Mouse (Mus musculus) intestine, embryonic 14.5 days (tissue): ENCODE data around the gene Dap3. TPM values are rescaled to one million over a fixed set of nuclear protein-coding genes. Genes with fewer than 3 reads are reported as not detected.
"Not testable (repeated sequence)": the region's sequence is repeated elsewhere in the genome, so short reads cannot be mapped to it uniquely, and the experiment has no call there.

Experiments
- ATAC-seq: fragments of 200-750 bp; cut with Nextera tagmentation; replicated peaks from 2 replicates; pipeline ENCODE4 v1.8.0; 2017; ENCODE audit warnings: low read depth, moderate number of reproducible peaks, moderate TSS enrichment, moderate library complexity; ENCODE audit not compliant: low FRiP score, low TSS enrichment
- DNase-seq: peaks from one replicate; pipeline ENCODE4 v3.0.0-alpha.2; 2018; ENCODE audit warnings: low spot score
- H3K27ac ChIP-seq: fragments of 300-500 bp; sonication (generic); 2 replicates; pipeline ENCODE4 v1.5.1; 2014; ENCODE audit warnings: low read depth, mild to moderate bottlenecking, control low read depth
- H3K27me3 ChIP-seq: fragments of 300-500 bp; sonication (generic); replicated peaks from 2 replicates; pipeline ENCODE4 v1.6.1; 2014; ENCODE audit warnings: low read length, control low read depth; ENCODE audit not compliant: control insufficient read depth, insufficient read depth
- H3K36me3 ChIP-seq: fragments of 300-500 bp; sonication (generic); 2 replicates; pipeline ENCODE4 v1.6.1; 2014; ENCODE audit warnings: low read length, control low read depth; ENCODE audit not compliant: control insufficient read depth, insufficient read depth
- H3K4me1 ChIP-seq: fragments of 300-500 bp; sonication (generic); replicated peaks from 2 replicates; pipeline ENCODE4 v1.6.1; 2014; ENCODE audit warnings: low read length, control low read depth, mixed read lengths; ENCODE audit not compliant: control insufficient read depth, insufficient read depth
- H3K4me2 ChIP-seq: fragments of 300-500 bp; sonication (generic); 2 replicates; pipeline ENCODE4 v1.6.1; 2014; ENCODE audit warnings: low read length
- H3K4me3 ChIP-seq: fragments of 300-500 bp; sonication (generic); 2 replicates; pipeline ENCODE4 v1.5.1; 2014; ENCODE audit warnings: low read depth, low read length, control low read depth, mixed read lengths
- H3K9ac ChIP-seq: fragments of 300-500 bp; sonication (generic); 2 replicates; pipeline ENCODE4 v1.6.1; 2014; ENCODE audit warnings: mild to moderate bottlenecking, low read length
- H3K9me3 ChIP-seq: fragments of 300-500 bp; sonication (generic); 2 replicates; pipeline ENCODE4 v1.6.1; 2016; ENCODE audit warnings: low read length, control low read depth; ENCODE audit not compliant: control insufficient read depth
- WGBS: fragments of 180-500 bp; shearing (Covaris S2); extraction: QIAGEN DNeasy Blood & Tissue Kit; methylation state at CpG from one replicate; pipeline ENCODE4 v1.1.7; 2014; 5-methylcytosine and 5-hydroxymethylcytosine counted together
- polyA plus RNA-seq: library from polyadenylated mRNA; unstranded; fragments of >200 nt; fragmentation: Nextera tagmentation; extraction: Ambion mirVana; gene quantifications from 2 replicates; pipeline ENCODE4 v1.2.1, GENCODE M21; 2014

Dap3 gene
- polyA plus RNA-seq, 1 experiment from 2014 or later = 155 TPM

DNA sequence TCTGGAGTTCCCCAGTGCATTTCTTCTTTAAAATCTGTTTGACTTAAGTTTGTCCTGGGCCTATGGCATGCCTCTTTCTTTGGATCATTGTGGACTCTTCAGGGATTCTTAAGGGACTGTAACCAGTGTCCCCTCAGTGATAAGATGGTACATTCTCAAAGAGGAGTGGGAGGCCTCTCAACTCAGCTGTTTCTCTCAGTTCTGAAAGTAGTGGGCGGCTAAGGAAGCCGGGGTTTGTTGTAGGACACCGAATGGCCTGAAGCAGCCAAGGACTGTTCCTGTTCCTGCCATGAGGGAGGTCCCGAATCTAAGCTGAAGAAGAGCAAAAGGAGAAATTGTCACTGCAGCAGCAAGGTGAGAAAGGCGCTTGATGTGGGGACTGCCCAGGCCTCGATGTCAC, 45.8 kb downstream of the Dap3 start:
- Histone ChIP-seq H3K4me2 (no peak overlapping the region), H3K9ac (no peak overlapping the region), H3K27me3 (no peaks in the 10 kb centered on the region), H3K36me3 (peaks cover 100% of the 10 kb centered on the region), H3K4me1 (no peaks in the 10 kb centered on the region), H3K4me3 (no peak overlapping the region), H3K27ac (no peak overlapping the region), H3K9me3 (no peaks in the 10 kb centered on the region)
- no peak for DNase-seq
- ATAC-seq = no peak
- 85% methylated on average over 6 of the region's 6 CpGs for WGBS

DNA sequence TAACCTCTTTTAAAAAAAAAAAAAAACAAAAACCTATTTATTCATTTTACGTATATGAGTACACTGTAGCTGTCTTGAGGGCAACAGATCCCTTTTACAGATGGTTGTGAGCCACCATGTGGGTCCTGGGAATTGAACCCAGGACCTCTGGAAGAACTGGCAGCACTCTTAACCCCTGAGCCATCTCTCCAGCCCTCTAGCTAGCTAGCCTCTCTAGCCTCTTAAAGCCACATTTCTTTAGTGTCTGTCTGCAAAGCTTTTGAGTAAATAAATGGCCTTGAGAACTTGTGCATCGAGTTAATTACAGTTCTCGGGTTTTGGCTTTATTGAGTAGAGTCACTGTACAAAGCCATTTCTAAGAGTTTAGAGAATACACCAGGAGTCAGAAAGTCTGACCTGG, 46.2 kb downstream of the Dap3 start:
- H3K36me3 ChIP-seq = peaks cover 97% of the 10 kb centered on the region
- H3K27ac ChIP-seq = no peak overlapping the region
- H3K9ac ChIP-seq = no peak overlapping the region
- ATAC-seq (no peak), DNase-seq (no peak)
- no peaks in the 10 kb centered on the region for H3K27me3 ChIP-seq
- no peak overlapping the region for H3K4me2 ChIP-seq
- no peaks in the 10 kb centered on the region for H3K9me3 ChIP-seq
- H3K4me1 ChIP-seq = no peaks in the 10 kb centered on the region
- WGBS = 83% methylated on average over 3 of the region's 3 CpGs
- H3K4me3 ChIP-seq = no peak overlapping the region

GRCm38 (mm10) chr3:88893011-88893410, 58.0 kb downstream of the Dap3 start:
- not testable (repeated sequence) for H3K4me3 ChIP-seq, H3K4me1 ChIP-seq, H3K27me3 ChIP-seq, ATAC-seq, H3K27ac ChIP-seq, DNase-seq, H3K4me2 ChIP-seq, H3K9me3 ChIP-seq, H3K9ac ChIP-seq
- WGBS = 95% methylated on average over 7 of the region's 7 CpGs
- peaks cover 17% of the 10 kb centered on the region for H3K36me3 ChIP-seq

DNA sequence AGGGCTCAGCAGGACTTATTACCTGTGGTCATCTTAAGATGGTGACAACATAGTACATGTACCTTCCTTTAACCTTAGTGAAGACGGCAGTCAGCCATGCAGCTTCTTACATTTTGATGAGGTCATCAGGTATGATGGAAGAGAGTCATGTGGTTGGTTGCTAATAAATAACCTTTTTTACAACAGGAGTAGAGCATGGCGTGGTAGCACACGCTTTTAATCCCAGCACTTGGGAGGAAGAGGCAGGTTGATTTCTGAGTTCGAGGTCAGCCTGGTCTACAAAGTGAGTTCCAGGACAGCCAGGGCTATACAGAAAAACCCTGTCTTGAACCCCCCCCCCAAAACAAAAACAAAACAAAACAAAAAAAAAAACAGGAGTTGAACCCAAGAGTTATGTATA, 68.4 kb downstream of the Dap3 start:
- H3K9ac ChIP-seq, ATAC-seq, H3K36me3 ChIP-seq, H3K9me3 ChIP-seq, H3K27ac ChIP-seq, H3K4me2 ChIP-seq, DNase-seq, H3K27me3 ChIP-seq, H3K4me3 ChIP-seq, H3K4me1 ChIP-seq: not testable (repeated sequence)
- 92% methylated on average over 4 of the region's 4 CpGs for WGBS

Other genes starting within 250 kb of the Dap3 start
- 56.4 and 62.1 TPM in 2 replicates for gene Rit1, start 234.3 kb downstream of the Dap3 start, polyA plus RNA-seq
- gene Syt11, start 176.0 kb downstream of the Dap3 start, polyA plus RNA-seq = 28.6 and 29.7 TPM in 2 replicates
- 14.7 and 14.8 TPM in 2 replicates for gene Gon4l, start 116.0 kb downstream of the Dap3 start, polyA plus RNA-seq
- 52.9 and 56.0 TPM in 2 replicates for gene Msto1, start 37.2 kb downstream of the Dap3 start, polyA plus RNA-seq
- gene Ash1l, start 559 bp downstream of the Dap3 start, polyA plus RNA-seq = 21.5 and 23.1 TPM in 2 replicates
- gene Rusc1, start 142.1 kb upstream of the Dap3 start, polyA plus RNA-seq = 18.7 and 22.2 TPM in 2 replicates
- gene Gm43738, start 149.9 kb upstream of the Dap3 start, polyA plus RNA-seq = 0.20 TPM in 1 of 2 replicates, not detected in the other
- gene Fdps, start 150.8 kb upstream of the Dap3 start, polyA plus RNA-seq = 352 and 412 TPM in 2 replicates
- 13.3 and 15.8 TPM in 2 replicates for gene Pklr, start 185.0 kb upstream of the Dap3 start, polyA plus RNA-seq
- gene Hcn3, start 209.0 kb upstream of the Dap3 start, polyA plus RNA-seq = 1.8 and 2.5 TPM in 2 replicates
- 24.9 and 25.3 TPM in 2 replicates for gene Clk2, start 213.6 kb upstream of the Dap3 start, polyA plus RNA-seq
- 98.1 and 101 TPM in 2 replicates for gene Scamp3, start 226.3 kb upstream of the Dap3 start, polyA plus RNA-seq
- 27.6 and 29.3 TPM in 2 replicates for gene Fam189b, start 232.0 kb upstream of the Dap3 start, polyA plus RNA-seq